Mouse (Mus musculus) cerebellum, postnatal 14 days (tissue): ENCODE measurements around the gene Olfr1462.

Source experiments
- DNase-seq, 2 experiments: peaks; one replicate each; pipeline ENCODE4 v3.0.0; 2021; ENCODE audit warnings: mixed read lengths in 2 of 2

Olfr1462 gene

GRCm38 (mm10) chr19:13185434-13185833 lies at the start of gene Olfr1462:
TSS of gene Olfr1462 (plus strand) at chr19:13185734.
- DNase-seq: no peak

GRCm38 (mm10) chr19:13149449-13149848 lies 36.1 kb upstream of the Olfr1462 start, which contains the start of gene Olfr1459:
TSS of gene Olfr1459 (minus strand) at chr19:13149549.
- no peak for DNase-seq

GRCm38 (mm10) chr19:13162700-13163099 lies 22.8 kb upstream of the Olfr1462 start, which contains the start of gene Olfr1461:
TSS of gene Olfr1461 (plus strand) at chr19:13163000.
- no peak for DNase-seq

GRCm38 (mm10) chr19:13221666-13222065 lies 36.1 kb downstream of the Olfr1462 start:
- no peak for DNase-seq

GRCm38 (mm10) chr19:13231028-13231427 lies 45.5 kb downstream of the Olfr1462 start, which contains the start of gene Olfr1463:
TSS of gene Olfr1463 (plus strand) at chr19:13231328.
- DNase-seq: no peak
